Mouse (Mus musculus): ENCODE data around the gene Ddx20.

Gene Ddx20

DNA sequence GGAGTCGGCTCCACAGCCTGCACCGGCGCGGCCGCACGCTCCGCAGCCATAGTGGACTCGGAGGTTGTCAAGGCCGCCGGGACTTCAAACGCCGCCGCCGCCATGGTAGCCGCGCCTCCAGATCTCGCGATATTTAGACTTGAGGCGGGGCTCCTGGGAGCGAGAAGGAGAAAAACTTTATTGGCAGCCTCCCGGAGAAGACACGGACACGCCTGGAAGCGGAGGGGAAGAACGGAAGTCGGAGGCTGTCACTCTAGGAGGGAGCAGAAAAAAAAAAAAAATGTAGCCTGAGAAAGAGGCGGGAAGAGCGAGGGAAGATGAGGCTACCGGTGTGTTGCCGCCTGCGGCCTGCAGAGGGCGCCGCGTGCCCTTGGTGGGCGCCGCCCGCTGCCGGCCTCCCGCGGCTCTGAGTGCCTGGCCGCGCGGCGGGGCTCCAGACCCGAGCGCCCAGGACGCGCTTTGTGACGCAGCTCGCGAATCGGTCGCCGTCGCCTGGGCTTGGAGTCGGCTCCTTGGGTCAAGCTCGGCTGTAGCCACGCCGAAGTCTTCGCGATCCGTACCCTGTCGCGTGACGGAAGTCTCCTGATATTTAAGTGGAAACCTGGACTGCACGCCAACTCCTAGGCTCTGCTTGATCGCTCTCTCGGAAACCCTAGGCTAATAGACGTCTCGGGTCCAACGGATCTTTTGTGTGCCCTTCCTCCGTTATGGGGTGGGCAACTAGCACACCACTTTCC is at the start of gene Ddx20:
Gene Ddx20 (minus strand): TSS at position 251 of the 737 bp plus-strand sequence.
- in situ Hi-C loops (cut with MboI): loop anchor here (5.0 kb wide), 2 partner anchors 35 to 205 kb away; no protein-coding TSS in a partner anchor

DNA sequence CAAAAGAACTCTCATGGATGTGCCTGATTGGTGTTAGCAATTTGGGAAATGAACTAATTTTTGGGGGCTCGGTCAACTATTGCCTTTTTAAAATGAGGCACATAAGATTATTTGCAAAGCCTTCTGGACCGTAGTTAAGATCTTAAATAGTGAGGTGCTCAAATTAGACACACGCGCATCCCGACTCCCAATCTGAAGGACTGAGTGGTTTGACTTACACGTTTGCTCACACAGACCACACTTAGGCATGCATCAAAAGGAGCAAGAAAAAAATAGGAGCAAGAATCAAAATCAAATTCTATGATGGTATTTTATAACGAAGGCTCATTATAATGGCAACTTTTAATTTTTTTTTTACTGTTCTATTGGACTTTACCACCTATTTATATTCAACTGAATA is 49.7 kb upstream of the Ddx20 start:
- in situ Hi-C loops (cut with MboI): no loop called here

DNA sequence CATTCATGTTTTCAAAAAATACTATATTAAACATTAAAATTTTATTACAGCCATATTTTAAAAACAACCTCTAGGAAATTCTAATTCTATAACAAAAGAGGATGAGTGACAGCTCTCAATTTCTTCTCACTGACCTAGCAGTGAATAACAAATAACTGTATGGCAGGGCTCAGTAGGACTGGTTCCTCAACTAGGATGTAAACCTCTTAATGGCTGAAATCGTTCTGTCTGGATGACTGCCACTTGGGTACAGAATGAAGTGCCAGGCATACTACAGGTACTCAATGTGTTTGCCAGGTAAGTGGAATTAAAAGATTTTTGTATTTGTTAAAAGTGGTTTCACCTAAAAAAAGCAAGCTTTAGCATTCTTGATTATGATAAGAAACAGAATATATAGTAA is 48.8 kb upstream of the Ddx20 start:
- in situ Hi-C loops (cut with MboI): no loop called here

DNA sequence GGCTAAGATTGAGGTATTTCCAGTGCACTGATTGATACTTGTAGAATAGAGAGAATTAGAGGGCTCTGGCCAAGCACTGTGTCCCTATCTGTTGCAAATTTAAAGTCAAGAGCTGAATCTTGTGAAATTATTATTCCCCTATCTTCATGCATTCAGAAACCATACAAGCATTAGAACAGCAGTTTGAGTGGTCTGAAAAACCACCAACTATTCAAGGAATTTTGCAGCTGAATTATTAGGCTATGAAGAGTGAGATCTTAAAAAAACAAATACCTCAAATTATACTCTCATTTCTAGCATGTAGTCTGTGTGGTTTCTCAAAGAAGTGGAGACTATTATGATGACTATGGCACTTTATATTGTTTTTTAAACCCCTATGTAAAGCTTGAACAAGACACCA is 47.9 kb upstream of the Ddx20 start:
- in situ Hi-C loops (cut with MboI): no loop called here

DNA sequence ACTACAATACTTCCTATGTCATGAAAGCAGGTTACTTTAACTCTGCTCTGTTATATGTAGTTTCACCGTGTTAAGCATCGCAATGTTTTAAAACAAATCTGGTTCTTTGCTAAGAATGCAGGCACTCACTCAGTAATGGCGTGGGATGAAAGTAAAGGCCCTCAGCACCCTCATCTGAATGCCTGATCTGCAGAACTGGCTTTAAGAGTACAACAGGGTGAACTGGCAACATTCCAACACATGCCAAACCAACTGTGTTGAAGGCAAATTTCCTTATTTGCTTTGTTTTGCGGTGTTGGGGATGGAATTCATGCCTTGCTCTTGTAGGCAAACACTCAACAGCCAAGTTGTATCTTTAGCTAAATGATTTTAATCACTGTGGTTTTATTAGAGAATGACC is 46.2 kb upstream of the Ddx20 start:
- in situ Hi-C loops (cut with MboI): no loop called here

DNA sequence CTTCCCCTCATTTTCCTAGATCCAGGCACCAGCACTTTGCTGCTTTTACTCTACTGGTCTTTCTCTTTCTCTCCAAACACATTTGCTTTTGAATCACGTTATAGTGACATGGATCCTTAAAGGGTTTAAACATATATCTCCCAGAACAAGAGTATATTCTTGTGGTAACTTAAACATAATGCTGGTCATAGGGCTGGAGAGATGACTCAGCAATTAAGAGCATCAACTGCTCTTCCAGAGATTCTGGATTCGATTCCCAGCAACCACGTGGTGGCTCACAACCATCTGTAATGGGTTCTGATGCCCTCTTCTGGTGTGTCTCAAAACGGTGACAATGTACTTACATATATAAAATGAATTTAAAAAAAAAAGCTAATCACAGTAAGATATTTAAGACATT is 45.0 kb upstream of the Ddx20 start:
- in situ Hi-C loops (cut with MboI): no loop called here

DNA sequence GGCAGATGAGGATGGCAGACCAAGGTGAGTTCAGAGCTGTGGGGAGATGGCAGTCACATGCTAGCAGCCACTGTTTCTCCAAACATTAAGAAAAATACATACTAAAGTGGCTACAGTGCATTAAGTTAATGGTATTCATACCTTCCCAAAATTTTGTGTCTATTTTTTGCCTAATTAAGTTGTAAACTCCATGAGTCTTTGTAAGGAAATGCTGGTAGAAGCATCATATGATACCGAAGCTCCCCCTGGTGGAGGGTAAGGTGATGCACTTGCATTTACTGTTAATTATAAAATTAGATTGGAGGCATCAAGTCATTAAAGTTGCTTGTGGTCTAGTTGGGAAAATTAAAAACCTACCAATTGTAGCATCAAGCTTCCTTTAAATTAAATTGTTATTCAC is 38.7 kb upstream of the Ddx20 start:
- in situ Hi-C loops (cut with MboI): no loop called here

DNA sequence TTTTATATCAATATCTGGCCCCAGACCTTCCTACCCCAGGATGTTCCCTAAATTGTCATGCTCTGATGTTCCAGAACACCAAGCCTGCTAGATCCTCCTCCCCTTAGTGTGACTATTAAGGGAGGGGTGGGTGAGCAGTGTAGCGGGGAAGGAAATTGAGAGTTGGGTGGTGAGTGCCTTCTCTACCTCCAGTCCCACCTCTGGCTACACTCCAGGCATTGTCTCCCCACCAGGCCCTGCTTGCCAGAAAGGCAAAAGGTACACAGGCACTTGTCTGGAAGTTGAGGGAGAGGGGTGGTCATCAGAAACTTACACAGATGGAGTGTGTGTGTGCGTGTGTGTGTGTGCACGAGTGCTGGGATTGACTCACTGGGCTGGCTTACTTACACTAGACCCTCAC is 35.1 kb upstream of the Ddx20 start:
- in situ Hi-C loops (cut with MboI): loop anchor here (5.0 kb wide), 1 partner anchor 35 kb away; the partner anchor contains the start of gene Ddx20

DNA sequence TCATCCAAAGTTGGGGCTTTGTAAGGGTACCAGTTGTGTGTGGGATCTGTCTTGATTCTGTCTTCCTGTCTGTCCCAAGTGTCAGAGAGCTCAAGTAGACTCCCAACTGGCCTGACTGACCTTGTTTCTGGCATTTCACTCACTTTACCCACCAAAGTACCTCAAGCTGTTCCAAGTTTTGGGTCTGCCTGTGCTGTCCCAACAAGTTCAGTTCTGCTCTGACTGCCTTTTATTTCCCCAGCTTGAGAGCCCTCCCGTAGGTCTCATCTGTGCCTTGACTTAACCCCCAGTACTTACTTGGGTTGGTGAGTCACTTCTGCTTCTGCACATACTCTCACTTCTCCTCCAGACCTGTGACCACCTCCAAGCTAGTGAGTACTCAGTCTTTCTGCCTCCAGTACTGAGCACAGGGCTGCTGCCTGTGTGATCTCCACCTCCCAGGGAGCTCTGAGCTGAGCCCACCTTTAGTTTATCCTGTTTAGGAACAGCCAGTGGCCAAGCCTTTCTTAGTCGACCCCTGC is 34.4 kb upstream of the Ddx20 start:
- in situ Hi-C loops (cut with MboI): loop anchor here (5.0 kb wide), 1 partner anchor 34 kb away; the partner anchor contains the start of gene Ddx20

DNA sequence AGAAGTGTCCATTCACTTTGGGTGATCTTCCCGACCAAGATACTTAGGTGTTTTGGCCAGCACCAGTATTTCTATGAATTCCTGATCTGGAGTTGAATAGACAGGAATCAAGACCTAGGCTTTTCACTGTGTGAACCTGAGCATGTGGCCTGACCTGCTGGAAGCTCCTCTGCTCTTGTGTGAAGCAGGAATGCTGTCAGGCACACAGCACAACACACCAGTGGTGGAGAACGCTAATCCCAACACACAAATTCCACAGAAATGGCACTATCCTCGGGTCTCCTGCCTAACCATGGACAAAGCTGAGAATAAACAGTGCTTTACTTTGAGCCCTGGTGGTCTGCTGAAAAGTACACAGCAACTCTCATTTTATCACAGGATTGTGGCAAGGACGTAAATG is 33.1 kb upstream of the Ddx20 start:
- in situ Hi-C loops (cut with MboI): loop anchor here (5.0 kb wide), 1 partner anchor 33 kb away; the partner anchor contains the start of gene Ddx20

DNA sequence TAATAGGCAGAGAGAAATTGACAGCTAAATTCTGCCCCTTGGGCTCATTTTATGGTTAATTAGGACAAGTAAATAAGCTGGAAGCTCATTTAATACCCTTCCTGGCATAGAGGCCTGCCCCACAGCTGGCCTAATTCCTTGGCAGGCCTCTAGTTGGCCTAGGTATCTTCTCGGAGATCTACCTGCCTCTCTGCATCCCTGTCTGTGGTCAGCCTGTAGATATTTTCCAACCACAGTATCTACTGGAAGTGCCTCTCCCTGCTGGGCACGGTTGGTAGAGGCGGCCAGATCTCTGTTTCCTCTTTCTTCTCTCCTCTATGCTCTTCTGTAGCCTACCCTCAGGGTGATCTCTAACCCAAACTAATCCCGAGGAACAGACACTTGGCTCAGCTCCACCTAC is 32.6 kb upstream of the Ddx20 start:
- in situ Hi-C loops (cut with MboI): loop anchor here (5.0 kb wide), 1 partner anchor 33 kb away; the partner anchor contains the start of gene Ddx20

DNA sequence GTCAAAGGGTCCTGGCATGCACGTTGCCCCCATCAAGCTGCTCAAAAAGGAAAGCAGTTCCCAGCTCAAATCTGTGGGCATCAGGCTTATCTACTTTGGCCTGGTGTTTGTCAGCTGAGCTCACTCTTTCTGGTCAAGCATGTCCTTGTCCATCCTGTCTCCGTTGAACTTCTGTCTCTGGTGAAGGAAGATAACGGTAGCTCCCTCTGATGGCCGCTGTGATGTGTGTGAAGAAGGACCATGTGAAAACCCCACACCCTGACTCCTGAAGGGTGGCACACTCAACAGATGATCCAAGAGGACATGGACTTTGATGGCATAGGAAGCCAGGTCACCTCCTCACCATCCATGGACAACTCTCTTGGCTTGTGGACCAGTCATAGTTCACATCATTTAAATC is 31.4 kb upstream of the Ddx20 start:
- in situ Hi-C loops (cut with MboI): no loop called here

DNA sequence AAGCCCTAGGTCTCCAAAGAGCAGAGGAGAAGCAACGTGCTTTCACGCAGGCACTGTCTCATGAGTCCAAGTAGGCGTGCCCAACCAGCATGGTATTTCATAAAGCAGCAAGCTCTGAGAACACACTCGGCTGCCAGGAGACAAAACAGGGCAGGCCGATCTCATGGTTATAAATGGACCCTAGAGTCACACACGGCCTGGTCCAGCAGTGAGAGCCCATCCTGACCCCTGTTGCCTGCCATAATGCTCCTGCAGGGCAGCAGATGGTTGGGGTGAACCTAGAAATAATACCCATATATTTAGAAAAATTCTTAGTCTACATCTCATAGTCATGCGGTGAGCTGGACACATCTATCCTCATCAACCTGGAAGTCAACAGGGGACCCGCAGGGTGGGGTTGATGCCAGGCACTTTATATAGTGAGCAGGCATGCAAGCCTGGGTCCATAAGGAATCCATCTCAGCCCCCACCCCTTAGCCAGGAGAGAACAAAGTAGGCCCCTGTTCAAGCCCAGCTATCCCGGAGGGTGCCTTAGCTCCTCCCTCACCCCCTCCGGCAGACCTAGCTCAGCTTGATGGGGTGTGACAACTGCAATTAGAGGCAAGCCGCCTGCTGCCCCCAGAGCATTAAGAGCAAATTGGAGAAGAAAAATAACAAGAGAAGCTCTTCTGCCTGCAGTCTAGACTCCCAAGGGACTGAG is 30.6 kb upstream of the Ddx20 start:
- in situ Hi-C loops (cut with MboI): no loop called here

DNA sequence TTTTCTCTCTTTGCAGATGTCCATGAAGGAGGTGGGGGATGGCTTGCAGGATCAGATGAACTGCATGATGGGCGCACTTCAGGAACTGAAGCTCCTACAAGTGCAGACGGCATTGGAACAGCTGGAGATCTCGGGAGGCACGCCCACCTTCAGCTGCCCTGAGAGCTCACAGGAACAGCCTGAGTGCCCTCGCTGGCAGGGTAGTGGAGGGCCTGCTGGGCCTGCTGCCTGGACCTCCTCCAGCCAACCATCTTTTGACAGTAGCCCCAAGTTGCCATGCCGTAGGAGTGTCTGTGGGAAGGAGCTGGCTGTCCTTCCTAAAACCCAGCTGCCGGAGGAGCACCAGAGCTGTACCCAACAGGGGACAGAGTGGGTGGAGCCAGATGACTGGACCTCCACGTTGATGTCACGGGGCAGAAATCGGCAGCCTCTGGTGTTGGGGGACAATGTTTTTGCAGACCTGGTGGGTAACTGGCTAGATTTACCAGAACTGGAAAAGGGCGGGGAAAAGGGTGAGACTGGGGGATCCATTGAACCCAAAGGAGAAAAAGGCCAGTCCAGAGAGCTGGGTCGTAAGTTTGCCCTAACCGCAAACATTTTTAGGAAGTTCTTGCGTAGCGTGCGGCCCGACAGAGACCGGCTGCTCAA is 29.1 kb upstream of the Ddx20 start:
- in situ Hi-C loops (cut with MboI): no loop called here

DNA sequence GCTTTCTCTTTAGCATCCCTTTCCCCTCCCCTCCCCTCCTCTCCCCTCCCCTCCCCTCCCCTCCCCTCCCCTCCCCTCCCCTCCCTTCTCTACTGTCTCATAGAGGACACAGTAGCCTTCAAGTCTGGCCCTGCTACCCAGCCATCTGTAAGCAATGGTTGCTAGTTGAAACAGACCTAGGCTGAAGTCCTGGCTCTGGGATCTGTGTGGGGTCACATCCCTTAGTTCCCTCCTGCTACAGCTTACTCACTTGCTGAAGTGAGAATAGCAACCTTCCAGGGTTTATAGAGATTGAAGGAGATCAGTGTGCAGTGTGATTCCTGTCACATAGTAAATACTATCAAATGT is 27.4 kb upstream of the Ddx20 start:
- in situ Hi-C loops (cut with MboI): no loop called here

DNA sequence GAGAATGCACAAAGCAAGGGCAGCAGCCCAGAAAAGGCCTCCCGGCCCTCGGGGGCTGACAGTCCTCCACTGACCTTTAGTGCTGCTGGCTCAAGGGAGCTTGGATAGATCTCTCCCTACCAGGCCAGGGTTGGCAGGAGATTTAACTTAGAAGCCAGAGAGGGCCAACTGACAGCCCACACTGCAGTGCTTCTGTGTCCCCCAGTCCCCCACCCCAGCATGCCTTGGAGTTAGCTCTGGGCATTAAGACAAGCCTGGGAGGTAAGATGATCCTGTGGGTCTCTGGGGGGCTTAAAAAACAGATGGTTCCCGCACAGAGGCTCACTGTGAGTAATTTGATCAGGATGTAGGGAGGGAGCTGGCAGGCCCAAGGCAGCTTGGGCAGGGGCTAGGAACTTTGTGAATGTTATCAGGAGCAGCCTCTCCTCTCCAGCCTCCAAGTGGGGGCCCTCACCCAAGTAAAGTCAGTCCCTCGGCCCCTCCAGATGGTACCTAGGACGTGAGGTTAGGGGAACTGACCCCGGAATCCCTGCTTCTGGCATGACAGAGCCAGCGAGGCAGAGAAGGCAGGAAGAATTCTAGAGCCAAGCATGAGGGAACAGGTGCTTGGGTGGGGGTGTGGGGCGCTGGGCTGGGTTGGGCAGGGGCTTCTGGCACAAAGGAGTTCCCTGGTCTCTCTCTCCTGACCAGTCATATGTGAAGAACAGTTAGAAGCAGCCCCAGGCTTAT is 26.9 kb upstream of the Ddx20 start:
- in situ Hi-C loops (cut with MboI): no loop called here

DNA sequence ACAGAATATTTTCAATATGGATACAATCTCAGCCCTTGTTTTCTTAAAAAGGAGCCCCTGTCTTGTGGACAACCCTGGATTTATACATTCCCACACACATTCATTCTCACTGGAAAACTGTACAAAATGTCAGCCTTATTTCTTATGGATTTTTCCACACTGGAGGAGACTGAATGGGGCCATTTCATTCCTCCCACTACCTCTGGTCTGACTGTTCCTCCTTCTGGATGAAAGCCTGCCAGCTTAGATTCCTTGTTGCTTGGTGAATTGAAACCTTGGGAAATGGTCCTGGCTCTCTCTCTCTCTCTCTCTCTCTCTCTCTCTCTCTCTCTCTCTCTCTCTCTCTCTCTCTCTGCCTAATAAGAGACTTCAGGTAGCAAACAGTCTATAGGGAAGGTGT is 25.5 kb upstream of the Ddx20 start:
- in situ Hi-C loops (cut with MboI): no loop called here

DNA sequence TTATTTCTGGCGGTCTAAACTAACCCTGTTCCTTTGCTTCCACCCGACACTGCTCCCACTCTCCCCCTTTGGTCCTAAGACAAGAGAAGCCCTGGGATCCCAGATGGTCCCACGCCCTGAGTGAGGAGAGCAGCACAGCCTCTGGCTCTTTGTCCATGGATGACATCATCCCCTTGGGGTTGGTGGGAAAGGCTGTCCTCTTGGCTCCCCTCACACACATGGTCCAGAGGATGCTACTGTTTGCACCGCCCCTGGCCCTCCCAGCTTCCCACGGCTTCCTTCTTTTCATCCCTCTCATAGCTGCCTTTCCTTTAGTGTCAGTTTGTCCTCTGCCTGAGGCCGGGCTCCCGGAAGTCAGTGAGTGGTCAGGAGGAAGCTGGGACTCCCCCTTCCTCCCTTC is 24.4 kb upstream of the Ddx20 start:
- in situ Hi-C loops (cut with MboI): no loop called here

DNA sequence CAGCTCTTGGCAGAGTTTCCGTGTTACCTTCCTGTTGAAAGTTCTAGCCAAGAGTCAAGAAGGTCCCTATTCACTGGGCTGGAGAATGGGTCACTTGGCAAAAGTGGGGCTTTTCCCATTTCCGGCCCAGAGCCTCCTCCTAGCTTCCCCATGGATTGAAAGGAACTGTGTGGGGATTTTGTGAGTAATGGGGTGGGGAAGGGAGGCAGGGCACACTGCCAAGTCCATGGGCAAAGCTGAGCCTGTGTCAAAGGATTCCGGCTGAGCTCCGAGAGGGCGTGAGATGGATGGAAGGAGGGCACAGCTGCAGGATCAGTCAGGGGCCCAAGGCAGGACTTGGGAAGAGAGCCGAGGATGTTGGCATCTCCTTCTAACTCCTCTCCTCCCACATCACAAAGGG is 22.9 kb upstream of the Ddx20 start:
- in situ Hi-C loops (cut with MboI): no loop called here

DNA sequence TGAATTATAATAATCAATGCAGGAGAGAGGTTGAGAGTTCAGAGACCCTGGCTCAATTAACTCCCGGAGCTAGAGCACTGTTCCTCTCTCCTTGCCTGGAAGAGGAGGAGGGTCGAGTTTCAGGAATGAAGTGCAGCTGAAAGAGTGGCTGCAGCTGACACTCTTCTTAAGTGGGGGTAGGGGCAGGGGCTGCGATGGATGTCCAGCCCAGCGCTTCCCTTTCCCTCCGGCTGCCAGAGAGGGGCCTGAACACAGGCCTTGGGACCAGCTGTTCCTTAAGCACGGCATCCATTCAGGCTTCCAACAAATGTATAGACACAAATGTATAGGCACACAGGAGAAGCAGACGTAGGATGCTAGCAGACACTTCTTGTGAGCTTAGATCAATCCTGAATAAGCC is 20.2 kb upstream of the Ddx20 start:
- in situ Hi-C loops (cut with MboI): no loop called here

DNA sequence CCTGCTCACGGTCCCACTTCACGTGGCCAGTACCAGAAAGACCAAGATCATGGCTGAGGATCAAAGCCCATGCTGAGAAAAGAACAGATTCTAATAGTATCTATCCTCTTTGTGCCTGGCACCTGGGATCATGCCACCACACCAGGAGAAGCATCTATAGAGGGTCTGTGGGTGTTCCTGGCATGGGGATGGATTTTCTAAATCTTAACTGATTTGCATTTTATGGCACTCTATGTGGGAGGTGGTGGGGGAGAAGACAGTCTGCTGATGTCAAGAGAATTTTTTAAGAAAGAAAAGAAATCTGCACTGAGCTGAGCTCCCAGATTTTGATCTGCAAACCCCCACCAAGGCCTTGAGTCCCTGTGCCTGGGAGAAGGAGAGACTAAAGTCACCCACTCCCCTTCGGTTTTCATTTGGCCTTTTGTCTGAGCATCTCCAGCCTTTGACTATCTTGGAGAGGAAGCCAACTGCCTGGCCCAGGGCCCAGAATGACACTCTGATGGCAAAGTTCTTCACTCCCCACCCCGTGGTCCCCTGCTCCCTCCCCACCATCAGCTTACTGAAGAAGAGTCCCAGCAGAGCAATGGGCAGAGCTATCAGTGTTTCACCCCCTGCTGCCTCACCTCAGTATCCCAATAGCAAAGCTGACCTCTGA is 19.1 kb upstream of the Ddx20 start:
- in situ Hi-C loops (cut with MboI): no loop called here

Measured in mature B cell (primary cell).